Mouse (Mus musculus) liver, embryonic 14.5 days (tissue): Measurements from ENCODE around the gene Zfhx2. TPM values are rescaled to one million over a fixed set of nuclear protein-coding genes. Genes with fewer than 3 reads are reported as not detected.

Experiments
- ATAC-seq: fragments of 200-750 bp; cut with Nextera tagmentation; 2 replicates; pipeline ENCODE4 v1.8.0; 2017; ENCODE audit warnings: moderate number of reproducible peaks, mild to moderate bottlenecking, moderate library complexity; ENCODE audit not compliant: insufficient read depth
- DNase-seq, 3 experiments: peaks; one replicate each; pipeline ENCODE4 v3.0.0-alpha.2; 2012 to 2013; ENCODE audit warnings: low read depth in 3 of 3, low spot score in 3 of 3
- H3K27ac ChIP-seq: fragments of 300-500 bp; sonication (generic); 2 replicates; pipeline ENCODE4 v1.5.1; 2014; ENCODE audit warnings: moderate library complexity, mild to moderate bottlenecking, control low read depth, inconsistent platforms
- H3K27me3 ChIP-seq: fragments of 300-500 bp; sonication (generic); 2 replicates; pipeline ENCODE4 v1.6.1; 2014; ENCODE audit warnings: mild to moderate bottlenecking, low read length, moderate library complexity; ENCODE audit not compliant: control insufficient read depth, insufficient read depth
- H3K36me3 ChIP-seq: fragments of 300-500 bp; sonication (generic); replicated peaks from 2 replicates; pipeline ENCODE4 v1.6.1; 2014; ENCODE audit warnings: low read depth; ENCODE audit not compliant: control insufficient read depth, insufficient read depth
- H3K4me1 ChIP-seq, 2 experiments: fragments of 200-500 bp in 1 of 2; fragments of 300-500 bp in 1 of 2; sonication (generic) in 1 of 2; replicated peaks; 2 replicates each; pipeline ENCODE4 v1.6.1; 2012 to 2014; ENCODE audit warnings: antibody characterized with exemption in 1 of 2, inconsistent platforms in 1 of 2, low read length in 1 of 2; ENCODE audit not compliant: control insufficient read depth in 2 of 2, insufficient read depth in 2 of 2
- H3K4me2 ChIP-seq: fragments of 300-500 bp; sonication (generic); 2 replicates; pipeline ENCODE4 v1.6.1; 2014; ENCODE audit warnings: low read depth, mild to moderate bottlenecking, control low read depth, moderate library complexity
- H3K4me3 ChIP-seq, 2 experiments: fragments of 200-500 bp in 1 of 2; fragments of 300-500 bp in 1 of 2; sonication (generic) in 1 of 2; 2 replicates each; pipeline ENCODE4 v1.5.1; 2012 to 2014; ENCODE audit warnings: low read depth in 2 of 2, low read length in 2 of 2, mild to moderate bottlenecking in 2 of 2, control low read depth in 1 of 2, inconsistent platforms in 1 of 2, moderate library complexity in 1 of 2; ENCODE audit not compliant: insufficient read depth in 1 of 2
- H3K9ac ChIP-seq: fragments of 300-500 bp; sonication (generic); replicated peaks from 2 replicates; pipeline ENCODE4 v1.6.1; 2014; ENCODE audit warnings: mild to moderate bottlenecking, control low read depth, moderate library complexity
- H3K9me3 ChIP-seq: fragments of 300-500 bp; sonication (generic); 2 replicates; pipeline ENCODE4 v1.6.1; 2016; ENCODE audit warnings: low read length, mixed read lengths; ENCODE audit not compliant: control insufficient read depth
- CTCF ChIP-seq: IDR thresholded peaks from 2 replicates; pipeline ENCODE4 v1.5.1; 2016; ENCODE audit warnings: antibody characterized with exemption, low read depth, control low read depth
- EP300 ChIP-seq: IDR thresholded peaks from 2 replicates; pipeline ENCODE4 v1.6.1; 2016; ENCODE audit warnings: antibody characterized with exemption, low read depth
- WGBS: fragments of 180-500 bp; shearing (Covaris S2); extraction: QIAGEN DNeasy Blood & Tissue Kit; methylation state at CpG from one replicate; pipeline ENCODE4 v1.1.7; 2014; ENCODE audit not compliant: insufficient replicate concordance; 5-methylcytosine and 5-hydroxymethylcytosine counted together
- polyA plus RNA-seq, 2 experiments: library from polyadenylated mRNA; depleted of rRNA in 1 of 2; stranded (reverse) in 1 of 2; unstranded in 1 of 2; fragments of >200 nt; fragmentation: Nextera tagmentation in 1 of 2; extraction: Ambion mirVana in 1 of 2; gene quantifications; 2 replicates each; pipeline versions ENCODE4 v1.2.1 to v1.2.3; 2012 to 2014

Gene Zfhx2
- polyA plus RNA-seq, 2 experiments: 0.29 to 0.61 TPM

DNA sequence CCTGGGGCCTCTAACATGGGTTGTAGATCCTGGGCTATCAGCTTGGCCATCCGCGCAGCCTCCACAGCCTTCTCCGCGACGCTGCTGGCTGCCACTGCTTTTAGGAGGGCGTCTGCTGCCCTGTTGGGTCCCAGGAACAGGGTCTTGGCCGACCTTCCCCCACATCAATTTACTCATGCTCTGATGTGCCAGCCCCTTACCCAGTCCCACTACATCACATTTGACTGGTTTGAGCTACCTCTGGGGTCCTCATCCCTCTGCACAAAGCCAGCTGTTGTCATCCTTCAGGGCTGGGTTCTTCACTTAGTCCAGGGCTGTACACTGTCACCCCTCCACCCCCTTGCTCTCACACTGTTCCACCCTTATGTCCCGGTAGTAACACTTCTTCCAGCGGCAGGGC, 18.0 kb upstream of the Zfhx2 start:
- no peaks in the 10 kb centered on the region for H3K36me3 ChIP-seq
- no peaks in the 10 kb centered on the region for H3K9me3 ChIP-seq
- H3K4me3 ChIP-seq: no peak overlapping the region
- H3K27me3 ChIP-seq: peaks cover 39% of the 10 kb centered on the region
- ATAC-seq (no peak), DNase-seq (no peak)
- no peak overlapping the region for H3K4me2 ChIP-seq
- peaks cover 6 to 7% of the 10 kb centered on the region in 2 experiments; a peak in 3 of 4 replicates for H3K4me1 ChIP-seq
- no peak overlapping the region for H3K27ac ChIP-seq
- 20% methylated on average over 9 of the region's 9 CpGs for WGBS
- H3K9ac ChIP-seq: no peak overlapping the region
- TF ChIP-seq EP300 (no peak), CTCF (no peak)

DNA sequence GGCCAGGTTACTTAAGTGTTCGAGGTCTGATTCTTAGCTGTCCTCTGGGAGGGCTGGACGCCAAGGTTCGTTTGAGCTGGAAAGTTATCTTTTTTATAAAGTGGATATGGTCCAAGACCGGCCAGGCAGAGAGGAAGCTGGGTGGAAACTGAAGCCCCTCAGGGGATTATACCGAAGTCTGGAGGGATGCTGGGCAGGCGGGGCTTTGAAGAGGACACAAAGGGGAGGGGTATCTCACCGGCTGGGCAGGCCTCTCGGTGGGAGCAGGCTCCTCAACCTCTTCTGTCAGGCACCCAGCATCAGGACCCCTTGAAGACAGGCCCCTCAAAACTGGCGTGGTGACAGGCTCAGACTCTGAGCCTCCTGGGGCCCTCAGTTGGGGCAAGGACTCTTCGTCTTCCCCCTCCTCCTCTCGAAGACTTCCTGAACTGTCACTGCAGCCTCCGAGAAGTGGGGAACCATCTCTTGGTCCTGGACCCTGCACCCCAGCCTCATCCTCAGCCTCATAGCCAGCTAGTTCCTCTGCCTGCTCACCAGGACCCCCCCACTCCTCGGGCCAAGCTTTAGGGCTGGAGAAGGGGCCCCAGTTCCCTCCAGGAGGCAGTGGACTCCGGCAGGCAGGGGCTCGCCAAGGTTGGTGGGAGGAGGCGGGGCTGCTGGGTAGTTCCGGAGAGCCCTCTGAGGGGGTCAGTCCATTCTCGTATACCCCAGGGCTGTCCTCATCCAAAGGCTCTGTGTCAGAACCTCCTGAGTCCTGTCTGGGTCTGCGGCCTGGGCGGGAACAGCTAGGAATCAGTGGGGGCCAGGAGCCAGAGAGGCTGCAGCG, 17.1 kb upstream of the Zfhx2 start:
- H3K9me3 ChIP-seq: no peaks in the 10 kb centered on the region
- peaks cover 6 to 7% of the 10 kb centered on the region in 2 experiments; a peak in 3 of 4 replicates for H3K4me1 ChIP-seq
- DNase-seq (no peak), ATAC-seq (no peak)
- H3K4me3 ChIP-seq: no peak overlapping the region
- TF ChIP-seq CTCF (no peak), EP300 (no peak)
- 16% methylated on average over 21 of the region's 21 CpGs for WGBS
- peaks cover 31% of the 10 kb centered on the region for H3K27me3 ChIP-seq
- H3K27ac ChIP-seq: no peak overlapping the region
- H3K9ac ChIP-seq: no peak overlapping the region
- H3K36me3 ChIP-seq: no peaks in the 10 kb centered on the region
- no peak overlapping the region for H3K4me2 ChIP-seq

DNA sequence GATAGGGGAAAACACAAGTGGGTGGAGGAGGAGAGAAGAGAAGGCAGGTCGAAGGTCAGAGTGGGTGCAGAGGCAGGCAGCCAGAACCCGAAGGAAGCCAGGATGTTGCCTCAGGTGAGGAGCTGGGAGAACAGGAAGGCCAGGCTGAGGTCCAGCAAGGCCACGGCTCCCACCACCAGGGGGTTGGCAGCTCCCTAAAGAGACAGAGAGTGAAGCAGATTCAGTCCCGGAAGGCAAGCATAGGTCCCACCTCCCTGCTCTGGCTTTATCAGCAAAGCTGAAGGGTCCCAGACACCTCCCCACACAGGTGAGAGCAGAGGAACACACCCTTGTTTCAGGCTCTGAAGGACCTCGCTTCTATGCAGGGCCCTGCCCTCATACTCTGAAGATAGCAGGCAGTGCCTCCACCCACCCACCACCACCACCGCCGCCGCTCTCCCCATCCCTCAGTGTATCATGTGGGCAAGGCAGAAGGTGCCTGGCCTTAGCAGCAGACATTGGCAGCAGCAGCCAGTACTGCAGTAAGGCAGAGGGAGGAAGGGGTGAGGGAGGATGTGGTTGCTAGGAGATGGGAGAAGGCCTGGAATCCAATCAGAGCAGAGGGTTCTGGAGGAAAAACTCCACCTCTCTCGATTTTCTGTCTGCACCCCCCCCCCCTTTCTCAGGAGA, 16.2 kb upstream of the Zfhx2 start:
- no peak overlapping the region for H3K4me3 ChIP-seq
- peaks cover 22% of the 10 kb centered on the region for H3K27me3 ChIP-seq
- DNase-seq (no peak), ATAC-seq (no peak)
- H3K4me2 ChIP-seq: no peak overlapping the region
- TF ChIP-seq EP300: no peak
- no peak overlapping the region for H3K27ac ChIP-seq
- peaks cover 6 to 7% of the 10 kb centered on the region in 2 experiments; a peak in 3 of 4 replicates for H3K4me1 ChIP-seq
- H3K9me3 ChIP-seq: no peaks in the 10 kb centered on the region
- 24% methylated on average over 9 of the region's 9 CpGs for WGBS
- no peaks in the 10 kb centered on the region for H3K36me3 ChIP-seq
- H3K9ac ChIP-seq: no peak overlapping the region

DNA sequence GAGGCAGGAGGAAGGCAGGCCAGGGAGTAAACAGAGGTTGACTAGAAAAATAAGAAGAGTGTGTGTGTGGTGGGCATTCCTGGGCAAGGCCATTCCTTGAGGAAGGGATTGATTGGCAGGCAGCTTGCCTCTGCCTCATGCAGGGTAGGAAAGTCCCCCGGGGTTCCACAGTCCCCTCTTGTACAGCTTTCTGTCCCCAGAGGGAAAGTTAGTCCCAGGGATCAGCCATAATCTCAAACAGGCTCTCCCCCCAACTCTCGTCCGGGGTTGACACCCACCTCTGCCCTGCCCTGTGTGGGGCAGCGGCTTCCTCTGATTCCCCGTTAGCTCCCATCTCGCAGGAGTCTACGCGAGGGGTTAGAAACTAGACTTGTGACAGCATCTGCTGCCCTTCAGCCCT, 14.9 kb upstream of the Zfhx2 start:
- Histone ChIP-seq H3K4me3 (no peak overlapping the region; a peak in 1 of 4 replicates), H3K36me3 (no peaks in the 10 kb centered on the region), H3K27ac (no peak overlapping the region), H3K27me3 (peaks cover 14% of the 10 kb centered on the region), H3K4me1 (peaks cover 6 to 7% of the 10 kb centered on the region in 2 experiments; a peak in 3 of 4 replicates), H3K9me3 (no peaks in the 10 kb centered on the region), H3K9ac (peak overlapping the region; percentile 64; the same call in 1 of the 2 replicates), H3K4me2 (peak overlapping the region; percentile 91)
- ATAC-seq: no peak
- DNase-seq: no peak
- WGBS: 76% methylated on average over 8 of the region's 8 CpGs
- TF ChIP-seq CTCF: no peak
- no peak for TF ChIP-seq EP300
